Comparison of ENCODE assay signal across 23 mouse cellular contexts in the genomic region with DNA sequence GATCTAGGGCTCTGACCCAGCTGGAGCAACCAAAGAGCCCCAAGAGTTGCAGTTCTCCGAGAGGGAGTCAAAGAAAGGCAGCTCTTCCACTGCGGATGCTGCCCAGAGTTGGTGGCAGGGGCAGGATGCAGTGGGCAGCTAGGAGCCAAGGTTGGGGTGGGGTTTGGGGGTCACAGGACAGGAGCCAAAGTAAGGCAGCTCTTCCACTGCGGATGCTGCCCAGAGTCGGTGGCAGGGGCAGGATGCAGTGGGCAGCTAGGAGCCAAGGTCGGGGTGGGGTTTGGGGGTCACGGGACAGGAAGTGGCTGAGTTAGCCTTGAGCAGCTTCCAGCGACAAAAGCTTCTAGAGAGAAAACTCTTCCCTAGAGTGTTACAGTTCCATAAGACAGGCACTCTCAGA. TPM values are rescaled to one million over a fixed set of nuclear protein-coding genes. Genes with fewer than 3 reads are reported as not detected.
DNase-seq lines count a peak whose midpoint lies in the region; TF ChIP-seq lines count a peak whose summit lies in the region.
"Had no signal": no experiment of that assay in that cellular context is flagged by ENCODE, and none has a peak within 500 bp of the region (broad histone marks: within the 10 kb centered on the region; RNA-seq: fewer than 3 reads in every experiment).

No protein-coding gene starts in this region.

- peak; percentile 61 for DNase-seq in lung, postnatal 10 days
- DNase-seq in lung, adult 2 months, result no peak
- no peak for DNase-seq in spleen, adult 2 months (ENCODE audit: low read depth in 1 of 2, low spot score in 2 of 2)
- DNase-seq in spleen, postnatal 14 days (ENCODE audit: low spot score in 2 of 2), result no peak
- DNase-seq in lung, postnatal 36 days, result peak; percentile 48
- DNase-seq in layer of hippocampus, adult 8-10 months (ENCODE audit: low spot score in 2 of 2), result no peak
- DNase-seq: adrenal gland, adult 8-10 months; cerebellum, adult 18-20 months; cerebellum, adult 9-10 months; cerebellum, postnatal 14 days; gastrocnemius, postnatal 25 days; heart, adult 18-20 months; heart, postnatal 10 days; heart, postnatal 36 days had no signal

- no peak for TF ChIP-seq CTCF in lung, adult 2 months (IDR thresholded peaks at IDR 0.05; ENCODE audit: insufficient read depth, low read length)
- no peak for TF ChIP-seq CTCF in spleen, adult 2 months (IDR thresholded peaks at IDR 0.05; ENCODE audit: extremely low read depth, insufficient read depth, insufficient read length, insufficient replicate concordance)

- 0 out of 2 replicates have a peak overlapping the region, but pooled peaks have one; percentile 41 for H3K27ac ChIP-seq in spleen, adult 2 months (ENCODE audit: insufficient read depth, low read length)
- H3K27ac ChIP-seq: embryonic facial prominence, embryonic 13.5 days; forebrain, embryonic 12.5 days; forebrain, embryonic 15.5 days; heart, embryonic 15.5 days; hindbrain, embryonic 10.5 days; hindbrain, embryonic 13.5 days had no signal

- H3K36me3 ChIP-seq in spleen, adult 2 months (ENCODE audit: control insufficient read depth, insufficient read depth, low read length), result no peaks in the 10 kb centered on the region
- H3K36me3 ChIP-seq: embryonic facial prominence, embryonic 13.5 days; forebrain, embryonic 12.5 days; forebrain, embryonic 15.5 days; heart, embryonic 12.5 days; heart, embryonic 15.5 days; hindbrain, embryonic 10.5 days; hindbrain, embryonic 13.5 days had no signal

- no peaks in the 10 kb centered on the region for H3K27me3 ChIP-seq in spleen, adult 2 months (ENCODE audit: control insufficient read depth, insufficient read depth, low read length)
- H3K27me3 ChIP-seq: embryonic facial prominence, embryonic 13.5 days; forebrain, embryonic 12.5 days; forebrain, embryonic 15.5 days; heart, embryonic 12.5 days; heart, embryonic 15.5 days; hindbrain, embryonic 13.5 days had no signal

- peaks cover 21% of the 10 kb centered on the region for H3K4me1 ChIP-seq in lung, adult 2 months (ENCODE audit: control insufficient read depth, insufficient read depth, low read length)
- H3K4me1 ChIP-seq in spleen, adult 2 months (ENCODE audit: control insufficient read depth, insufficient read depth, insufficient read length), result no peaks in the 10 kb centered on the region
- H3K4me1 ChIP-seq: forebrain, embryonic 15.5 days had no signal

- H3K4me3 ChIP-seq in lung, adult 2 months (replicated peaks; ENCODE audit: extremely low read depth, low read depth, low read length), result no peak overlapping the region
- H3K4me3 ChIP-seq in spleen, adult 2 months (ENCODE audit: extremely low read depth, insufficient read depth, insufficient read length), result no peak overlapping the region
- H3K4me3 ChIP-seq: embryonic facial prominence, embryonic 13.5 days; erythroblast, embryonic 14.5 days; forebrain, embryonic 12.5 days; forebrain, embryonic 15.5 days; heart, embryonic 12.5 days; heart, embryonic 15.5 days; hindbrain, embryonic 10.5 days; hindbrain, embryonic 13.5 days had no signal

- no peak for TF ChIP-seq POLR2A in lung, adult 2 months (IDR thresholded peaks at IDR 0.05; ENCODE audit: borderline replicate concordance, extremely low read depth, low read depth, low read length)
- TF ChIP-seq POLR2A in spleen, adult 2 months (IDR thresholded peaks at IDR 0.05; ENCODE audit: low read depth, low read length), result no peak

- 42% methylated on average over 7 of the region's 7 CpGs for WGBS in lung, adult 2 months
- WGBS in spleen, adult 2 months, result 66% methylated on average over 7 of the region's 7 CpGs

RNA-seq across cellular contexts. Expression of a gene that starts 57.8 kb away (rescaled TPM):
- 10.6 and 21.3 TPM in 2 replicates for polyA plus RNA-seq in lung, adult 2 months (2012; rRNA removed)
- polyA plus RNA-seq in spleen, adult 2 months (2012; rRNA removed), result 1.4 and 8.3 TPM in 2 replicates
- total RNA-seq in layer of hippocampus, adult 8-10 months (2022), result 100 to 1,000 TPM; 390 to 451 (median 427) TPM
- total RNA-seq: MEL had no signal
- polyA plus RNA-seq: erythroblast, embryonic 14.5 days had no signal

Comparison
In these comparisons a context has a peak if more than half of its experiments do, and no peak if none do; other contexts are left out.
1. DNase-seq: peak in lung, postnatal 10 days (single experiment) and lung, postnatal 36 days (single experiment); none in lung, adult 2 months (single experiment), spleen, adult 2 months (0 of 2), spleen, postnatal 14 days (0 of 2) and layer of hippocampus, adult 8-10 months (0 of 2).